18 mouse cellular contexts compared by ENCODE assay signal in the genomic region with DNA sequence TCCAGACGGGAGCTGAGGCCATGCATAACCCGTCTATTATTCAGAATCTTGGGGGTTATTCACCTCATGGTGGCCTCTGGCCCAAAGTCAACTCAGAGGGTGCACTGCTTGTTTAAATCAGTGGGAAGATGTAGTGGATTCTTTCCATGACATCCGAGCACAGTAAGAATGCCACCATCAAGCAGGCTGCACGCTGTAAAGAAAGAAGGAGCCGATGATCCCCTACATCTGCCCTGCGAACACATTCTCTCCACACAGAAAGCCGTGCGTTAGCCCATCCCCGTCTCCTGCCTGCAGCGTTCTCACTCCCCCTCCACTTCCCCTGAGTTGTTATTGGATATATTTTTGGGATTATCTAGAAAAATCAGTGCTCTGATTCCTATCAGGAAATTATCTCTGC.
DNase-seq lines count a peak whose midpoint lies in the region; ATAC-seq and TF ChIP-seq lines count a peak whose summit lies in the region.
"Had no signal": no experiment of that assay in that cellular context is flagged by ENCODE, and none has a peak within 500 bp of the region (broad histone marks: within the 10 kb centered on the region; RNA-seq: fewer than 3 reads in every experiment).

No protein-coding gene starts in this region.

- H3K4me3 ChIP-seq in forebrain, embryonic 15.5 days, result no peak overlapping the region
- H3K4me3 ChIP-seq in forebrain, embryonic 11.5 days (ENCODE audit: low read depth, low read length), result no peak overlapping the region
- H3K4me3 ChIP-seq in heart, embryonic 16.5 days (ENCODE audit: low read length), result no peak overlapping the region
- no peak overlapping the region for H3K4me3 ChIP-seq in heart, embryonic 11.5 days (ENCODE audit: low read depth, low read length)
- H3K4me3 ChIP-seq in midbrain, embryonic 16.5 days (ENCODE audit: low read depth, low read length), result no peak overlapping the region
- no peak overlapping the region for H3K4me3 ChIP-seq in midbrain, postnatal 0 days (ENCODE audit: low read depth, low read length)
- H3K4me3 ChIP-seq: embryonic facial prominence, embryonic 12.5 days; hindbrain, embryonic 10.5 days; left cerebral cortex, adult 2 months had no signal

- H3K36me3 ChIP-seq in forebrain, embryonic 15.5 days, result no peaks in the 10 kb centered on the region
- no peaks in the 10 kb centered on the region for H3K36me3 ChIP-seq in forebrain, embryonic 11.5 days (ENCODE audit: control insufficient read depth, insufficient read depth, low read length)
- no peaks in the 10 kb centered on the region for H3K36me3 ChIP-seq in heart, embryonic 16.5 days (ENCODE audit: control insufficient read depth, insufficient read depth)
- no peaks in the 10 kb centered on the region for H3K36me3 ChIP-seq in heart, embryonic 11.5 days (ENCODE audit: control insufficient read depth, insufficient read depth, low read length)
- no peaks in the 10 kb centered on the region for H3K36me3 ChIP-seq in midbrain, embryonic 16.5 days (ENCODE audit: control insufficient read depth, insufficient read depth, low read length)
- no peaks in the 10 kb centered on the region for H3K36me3 ChIP-seq in midbrain, postnatal 0 days (ENCODE audit: insufficient read depth, low read length)
- H3K36me3 ChIP-seq: embryonic facial prominence, embryonic 12.5 days; hindbrain, embryonic 10.5 days had no signal

- no peak overlapping the region for H3K4me2 ChIP-seq in forebrain, embryonic 15.5 days (replicated peaks)
- no peak overlapping the region for H3K4me2 ChIP-seq in forebrain, embryonic 11.5 days (ENCODE audit: low read depth, low read length, severe bottlenecking)
- H3K4me2 ChIP-seq in heart, embryonic 16.5 days (ENCODE audit: low read depth, low read length), result no peak overlapping the region
- H3K4me2 ChIP-seq in heart, embryonic 11.5 days, result no peak overlapping the region
- H3K4me2 ChIP-seq in midbrain, embryonic 16.5 days (ENCODE audit: low read length), result no peak overlapping the region
- H3K4me2 ChIP-seq in midbrain, postnatal 0 days (ENCODE audit: low read depth, low read length, poor library complexity, severe bottlenecking), result no peak overlapping the region
- H3K4me2 ChIP-seq: embryonic facial prominence, embryonic 12.5 days had no signal

- TF ChIP-seq CTCF in midbrain, postnatal 0 days (IDR thresholded peaks at IDR 0.05), result no peak

- no peak overlapping the region for H3K9ac ChIP-seq in forebrain, embryonic 15.5 days (replicated peaks)
- H3K9ac ChIP-seq in forebrain, embryonic 11.5 days (ENCODE audit: low read length), result no peak overlapping the region
- H3K9ac ChIP-seq in heart, embryonic 16.5 days (ENCODE audit: low read length), result no peak overlapping the region
- H3K9ac ChIP-seq in heart, embryonic 11.5 days (ENCODE audit: low read depth, low read length), result no peak overlapping the region
- H3K9ac ChIP-seq in midbrain, embryonic 16.5 days (ENCODE audit: low read depth, low read length), result no peak overlapping the region
- H3K9ac ChIP-seq in midbrain, postnatal 0 days (replicated peaks; ENCODE audit: low read length, poor library complexity, severe bottlenecking), result no peak overlapping the region
- H3K9ac ChIP-seq: embryonic facial prominence, embryonic 12.5 days had no signal

- H3K27ac ChIP-seq in forebrain, embryonic 15.5 days (replicated peaks), result no peak overlapping the region
- H3K27ac ChIP-seq in forebrain, embryonic 11.5 days (ENCODE audit: low read depth, low read length), result no peak overlapping the region
- peak overlapping the region; percentile 41 for H3K27ac ChIP-seq in heart, embryonic 16.5 days (ENCODE audit: low read length)
- H3K27ac ChIP-seq in heart, embryonic 11.5 days (ENCODE audit: low read depth, low read length), result no peak overlapping the region
- no peak overlapping the region for H3K27ac ChIP-seq in midbrain, embryonic 16.5 days (ENCODE audit: low read length)
- no peak overlapping the region for H3K27ac ChIP-seq in midbrain, postnatal 0 days (ENCODE audit: low read depth, low read length)
- H3K27ac ChIP-seq: embryonic facial prominence, embryonic 12.5 days; hindbrain, embryonic 10.5 days; kidney, postnatal 0 days; left cerebral cortex, adult 2 months had no signal

- no peak for DNase-seq in forebrain, embryonic 11.5 days (ENCODE audit: low spot score)
- no peak for DNase-seq in midbrain, postnatal 0 days (ENCODE audit: low spot score)
- DNase-seq in liver, result no peak
- DNase-seq: adrenal gland, adult 2 months; cerebellum, adult 11-12 months; cerebellum, postnatal 14 days; gastrocnemius, postnatal 25 days; kidney, adult 18-20 months; lung, postnatal 4 days had no signal

- 71% methylated on average over 10 of the region's 10 CpGs for WGBS in forebrain, embryonic 15.5 days
- WGBS in forebrain, embryonic 11.5 days, result 81% methylated on average over 10 of the region's 10 CpGs
- WGBS in heart, embryonic 16.5 days, result 68% methylated on average over 10 of the region's 10 CpGs
- 66% methylated on average over 10 of the region's 10 CpGs for WGBS in heart, embryonic 11.5 days (ENCODE audit: insufficient replicate concordance)
- WGBS in midbrain, embryonic 16.5 days, result 67% methylated on average over 10 of the region's 10 CpGs
- WGBS in midbrain, postnatal 0 days, result 74% methylated on average over 10 of the region's 10 CpGs

- no peaks in the 10 kb centered on the region for H3K27me3 ChIP-seq in forebrain, embryonic 15.5 days
- no peaks in the 10 kb centered on the region for H3K27me3 ChIP-seq in forebrain, embryonic 11.5 days (ENCODE audit: control insufficient read depth, insufficient read depth, low read length)
- H3K27me3 ChIP-seq in heart, embryonic 16.5 days (ENCODE audit: control insufficient read depth, insufficient read depth, low read length), result no peaks in the 10 kb centered on the region
- H3K27me3 ChIP-seq in heart, embryonic 11.5 days (ENCODE audit: control insufficient read depth, insufficient read depth, low read length), result no peaks in the 10 kb centered on the region
- no peaks in the 10 kb centered on the region for H3K27me3 ChIP-seq in midbrain, embryonic 16.5 days (ENCODE audit: control insufficient read depth, insufficient read depth, low read depth, low read length)
- H3K27me3 ChIP-seq in midbrain, postnatal 0 days (ENCODE audit: insufficient read depth, low read length), result no peaks in the 10 kb centered on the region
- H3K27me3 ChIP-seq: embryonic facial prominence, embryonic 12.5 days had no signal

- 0 out of 2 replicates have a peak, but pooled peaks have one; percentile 43 for ATAC-seq in forebrain, embryonic 15.5 days (replicated peaks)
- ATAC-seq in forebrain, embryonic 11.5 days (replicated peaks; ENCODE audit: low FRiP score), result no peak
- ATAC-seq in heart, embryonic 16.5 days (replicated peaks; ENCODE audit: extremely low read depth, insufficient read depth, low FRiP score), result no peak
- ATAC-seq in heart, embryonic 11.5 days (replicated peaks; ENCODE audit: insufficient number of reproducible peaks, low FRiP score, low TSS enrichment), result no peak
- peak; percentile 62 for ATAC-seq in midbrain, embryonic 16.5 days
- no peak for ATAC-seq in midbrain, postnatal 0 days (ENCODE audit: low FRiP score)
- ATAC-seq: CD4-positive, CD25-positive, alpha-beta regulatory T cell, adult 4 months had no signal

- H3K4me1 ChIP-seq in forebrain, embryonic 15.5 days, result no peaks in the 10 kb centered on the region
- H3K4me1 ChIP-seq in forebrain, embryonic 11.5 days (replicated peaks; ENCODE audit: control insufficient read depth, insufficient read depth, low read length), result no peaks in the 10 kb centered on the region
- peaks cover 18% of the 10 kb centered on the region for H3K4me1 ChIP-seq in heart, embryonic 16.5 days (ENCODE audit: control insufficient read depth, insufficient read depth, low read length)
- H3K4me1 ChIP-seq in heart, embryonic 11.5 days (ENCODE audit: control insufficient read depth, insufficient read depth, low read length), result peaks cover 19% of the 10 kb centered on the region
- H3K4me1 ChIP-seq in midbrain, embryonic 16.5 days (ENCODE audit: control insufficient read depth, insufficient read depth, low read length), result 0 out of 2 replicates have a peak, but pooled peaks cover 2% of the 10 kb centered on the region
- H3K4me1 ChIP-seq in midbrain, postnatal 0 days (ENCODE audit: insufficient read depth, low read length), result no peaks in the 10 kb centered on the region

- no peaks in the 10 kb centered on the region for H3K9me3 ChIP-seq in forebrain, embryonic 15.5 days
- H3K9me3 ChIP-seq in forebrain, embryonic 11.5 days (ENCODE audit: control insufficient read depth, low read length), result no peaks in the 10 kb centered on the region
- H3K9me3 ChIP-seq in heart, embryonic 16.5 days (replicated peaks; ENCODE audit: control insufficient read depth, low read length), result no peaks in the 10 kb centered on the region
- no peaks in the 10 kb centered on the region for H3K9me3 ChIP-seq in heart, embryonic 11.5 days (replicated peaks; ENCODE audit: control insufficient read depth, low read length)
- no peaks in the 10 kb centered on the region for H3K9me3 ChIP-seq in midbrain, embryonic 16.5 days (replicated peaks; ENCODE audit: control insufficient read depth, low read length, poor library complexity, severe bottlenecking)
- no peaks in the 10 kb centered on the region for H3K9me3 ChIP-seq in midbrain, postnatal 0 days (ENCODE audit: low read length)
- H3K9me3 ChIP-seq: embryonic facial prominence, embryonic 12.5 days; hindbrain, embryonic 10.5 days had no signal

Comparison
In these comparisons a context has a peak if more than half of its experiments do, and no peak if none do; other contexts are left out.
1. ATAC-seq: peak in forebrain, embryonic 15.5 days (single experiment) and midbrain, embryonic 16.5 days (single experiment); none in forebrain, embryonic 11.5 days (single experiment), heart, embryonic 16.5 days (single experiment), heart, embryonic 11.5 days (single experiment) and midbrain, postnatal 0 days (single experiment).